Mouse (Mus musculus): ENCODE measurements around the gene Actl11.

DNA sequence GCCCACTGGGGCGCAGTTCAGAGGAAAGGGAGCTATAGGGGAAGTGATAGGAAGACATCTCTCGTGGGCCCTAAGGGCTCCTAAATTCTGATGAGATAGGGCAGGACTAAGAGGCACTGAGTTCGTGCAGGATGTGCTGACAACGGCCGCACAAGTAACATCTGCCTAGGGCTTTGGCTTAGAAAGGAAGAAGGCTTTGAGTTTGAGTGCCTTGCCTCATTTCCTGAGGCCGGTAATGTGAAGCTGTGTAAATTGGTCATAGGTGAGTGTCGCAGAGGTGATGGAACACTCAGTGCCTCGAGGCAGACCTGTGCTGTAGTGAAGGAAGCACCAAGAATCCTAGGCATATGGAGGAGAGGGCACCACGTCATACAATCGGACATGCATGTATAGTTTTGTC lies 38.4 kb downstream of the Actl11 start:
- TF ChIP-seq CTCF (IDR thresholded peaks at IDR 0.05; ENCODE audit: control insufficient read depth, insufficient read depth, insufficient read length) (no peak), MAX (IDR thresholded peaks at IDR 0.05) (no peak), USF1 (IDR thresholded peaks at IDR 0.05; ENCODE audit: low read depth) (no peak), MYOG (IDR thresholded peaks at IDR 0.05; ENCODE audit: control insufficient read depth, extremely low read depth, insufficient read length) (no peak)
